Mouse (Mus musculus) myocyte (in vitro differentiated cells): ENCODE measurements at regions not wholly inside any gene's neighbourhood (a gene's known extent, or its start where the extent isn't known, plus 50 kb on each side); places are given as distances from the start of the nearest gene placed in this dataset.

ENCODE experiments used
- H3K27me3 ChIP-seq: one replicate; pipeline ENCODE4 v1.6.1; 2011; ENCODE audit not compliant: control insufficient read depth, insufficient read depth, insufficient read length
- H3K36me3 ChIP-seq: one replicate; pipeline ENCODE4 v1.6.1; 2011; ENCODE audit not compliant: control insufficient read depth, insufficient read depth
- H3K4me2 ChIP-seq: one replicate; pipeline ENCODE4 v1.6.1; 2011; ENCODE audit warnings: low read depth, control low read depth
- H3K4me3 ChIP-seq: one replicate; pipeline ENCODE4 v1.5.1; 2011; ENCODE audit warnings: mild to moderate bottlenecking, control low read depth, moderate library complexity
- H3K79me2 ChIP-seq: one replicate; pipeline ENCODE4 v1.6.1; 2011; ENCODE audit not compliant: control insufficient read depth, insufficient read depth
- H3ac ChIP-seq: one replicate; pipeline ENCODE4 v1.6.1; 2011; ENCODE audit not compliant: control insufficient read depth, insufficient read length
- CEBPB ChIP-seq: IDR thresholded peaks from 2 replicates; pipeline ENCODE4 v1.6.1; 2011; ENCODE audit warnings: mild to moderate bottlenecking, moderate library complexity; ENCODE audit not compliant: poor library complexity, insufficient read depth, severe bottlenecking
- E2F4 ChIP-seq: IDR thresholded peaks from one replicate; pipeline ENCODE4 v1.6.1; 2011; ENCODE audit warnings: mild to moderate bottlenecking, control low read depth, moderate library complexity; ENCODE audit not compliant: insufficient read depth
- MYOD1 ChIP-seq, 3 experiments: IDR thresholded peaks; one replicate each; pipeline ENCODE4 v1.6.1; 2011; ENCODE audit warnings: control low read depth in 2 of 3, low read depth in 2 of 3, mild to moderate bottlenecking in 2 of 3, moderate library complexity in 1 of 3; ENCODE audit not compliant: insufficient read length in 2 of 3, control insufficient read depth in 1 of 3
- MYOG ChIP-seq, 3 experiments: IDR thresholded peaks; one replicate each; pipeline ENCODE4 v1.6.1; 2011; ENCODE audit warnings: control low read depth in 2 of 3, low read depth in 2 of 3, mild to moderate bottlenecking in 2 of 3; ENCODE audit not compliant: insufficient read length in 2 of 3, control insufficient read depth in 1 of 3, insufficient read depth in 1 of 3
- POLR2A ChIP-seq: IDR thresholded peaks from one replicate; pipeline ENCODE4 v1.6.1; 2011; ENCODE audit warnings: low read depth, mild to moderate bottlenecking, control low read depth, moderate library complexity; ENCODE audit not compliant: insufficient read length
- POLR2AphosphoS2 ChIP-seq: IDR thresholded peaks from one replicate; pipeline ENCODE4 v1.6.1; 2011; ENCODE audit warnings: low read depth, control low read depth; ENCODE audit not compliant: insufficient read length
- REST ChIP-seq: IDR thresholded peaks from one replicate; pipeline ENCODE4 v1.6.1; 2011; ENCODE audit warnings: mild to moderate bottlenecking, control low read depth, moderate library complexity; ENCODE audit not compliant: insufficient read depth, insufficient read length
- SRF ChIP-seq: IDR thresholded peaks from one replicate; pipeline ENCODE4 v1.6.1; 2011; ENCODE audit warnings: low read depth; ENCODE audit not compliant: control insufficient read depth, insufficient read length
- TCF12 ChIP-seq: IDR thresholded peaks from one replicate; pipeline ENCODE4 v1.6.1; 2011; ENCODE audit warnings: mild to moderate bottlenecking, control low read depth; ENCODE audit not compliant: poor library complexity, insufficient read depth, severe bottlenecking
- TCF3 ChIP-seq: IDR thresholded peaks from one replicate; pipeline ENCODE4 v1.6.1; 2011; ENCODE audit warnings: low read depth, control low read depth; ENCODE audit not compliant: insufficient read length
- USF1 ChIP-seq: IDR thresholded peaks from one replicate; pipeline ENCODE4 v1.6.1; 2011; ENCODE audit warnings: low read depth, mild to moderate bottlenecking, control low read depth, moderate library complexity

GRCm38 (mm10) chr10:113570270-113570669, 641.5 kb upstream of the Atxn7l3b start:
- Histone ChIP-seq H3ac (no peak overlapping the region), H3K4me2 (no peak overlapping the region), H3K4me3 (no peak overlapping the region), H3K79me2 (no peaks in the 10 kb centered on the region), H3K27me3 (no peaks in the 10 kb centered on the region), H3K36me3 (no peaks in the 10 kb centered on the region)
- TF ChIP-seq E2F4, result no peak
- no peak for TF ChIP-seq CEBPB
- TF ChIP-seq USF1, result no peak
- no peak for TF ChIP-seq POLR2A
- no peak for TF ChIP-seq SRF
- TF ChIP-seq TCF3, result no peak
- TF ChIP-seq MYOD1 (IDR thresholded peaks at IDR 0.05; ENCODE audit: control insufficient read depth in 1 of 3, insufficient read length in 2 of 3, low read depth in 2 of 3), result no peak
- TF ChIP-seq MYOG (IDR thresholded peaks at IDR 0.05; ENCODE audit: control insufficient read depth in 1 of 3, insufficient read depth in 1 of 3, insufficient read length in 2 of 3, low read depth in 2 of 3), result no peak
- TF ChIP-seq REST, result no peak
- no peak for TF ChIP-seq POLR2AphosphoS2
- TF ChIP-seq TCF12, result no peak
